Mouse (Mus musculus) gastrocnemius, postnatal 25 days (tissue): ENCODE data around the gene Gm49601. TPM values are rescaled to one million over a fixed set of nuclear protein-coding genes. Genes with fewer than 3 reads are reported as not detected.

Experiments used
- DNase-seq: peaks from one replicate; pipeline ENCODE4 v3.0.0; 2022
- total RNA-seq, 2 experiments: library from RNA; stranded (reverse); gene quantifications; 1 replicate in 1 of 2; 2 replicates in 1 of 2; pipeline ENCODE4 v1.2.3; 2021

Gene Gm49601
- total RNA-seq, 2 experiments from 2014 or later, result 1.3 to 2.4 TPM

DNA sequence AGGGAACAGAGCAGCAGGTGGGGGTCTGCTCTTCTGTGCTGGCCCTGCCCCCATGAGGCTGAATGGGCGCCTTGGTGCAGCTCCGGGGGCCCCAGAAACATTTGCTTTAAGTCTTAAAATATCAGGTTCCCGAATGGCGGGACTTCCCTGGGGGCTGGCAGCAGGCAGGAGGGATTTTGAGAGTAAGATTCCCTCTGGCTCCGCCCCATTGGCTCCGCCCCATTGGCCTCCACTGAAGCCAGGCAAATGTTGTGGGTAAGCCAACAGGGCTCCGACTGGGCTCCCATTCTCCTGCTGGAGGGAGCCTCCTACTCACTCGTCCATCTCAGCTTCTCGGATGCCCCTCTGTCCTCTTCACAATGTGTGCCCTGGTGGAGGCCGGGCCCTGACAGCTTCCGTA is 18.0 kb downstream of the Gm49601 start:
- DNase-seq, result peak; percentile 43

GRCm38 (mm10) chr16:18605705-18606104 is 20.5 kb downstream of the Gm49601 start:
- DNase-seq, result no peak

- peak; percentile 86 for DNase-seq
These were observed 21.9 kb downstream of the Gm49601 start for GRCm38 (mm10) chr16:18604267-18604701.

- DNase-seq, result peak; percentile 56
These were observed 24.8 kb downstream of the Gm49601 start for GRCm38 (mm10) chr16:18601447-18601846.

GRCm38 (mm10) chr16:18598006-18598405 is 28.2 kb downstream of the Gm49601 start:
- no peak for DNase-seq

DNA sequence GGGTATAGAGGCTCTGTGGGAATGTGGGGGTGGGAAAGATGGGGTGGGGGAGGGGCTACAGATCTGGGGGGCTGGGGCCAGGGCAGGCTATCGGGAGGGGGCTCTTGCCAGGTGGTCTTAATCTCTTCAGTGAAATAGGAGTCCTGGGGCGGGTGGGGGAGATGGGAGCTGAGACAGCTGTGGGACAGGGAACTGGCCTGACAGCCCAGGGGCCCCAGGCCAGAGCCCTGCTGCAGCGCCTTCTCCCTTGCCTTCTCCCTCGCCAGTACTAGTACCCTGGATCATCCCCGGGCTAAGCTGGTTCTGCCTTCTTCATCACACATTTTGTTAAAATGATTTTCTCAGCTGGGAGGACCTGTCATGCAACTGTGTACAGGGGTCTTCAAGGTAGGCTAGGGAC is 30.0 kb downstream of the Gm49601 start:
- no peak for DNase-seq

- DNase-seq, result no peak
These were observed 32.3 kb downstream of the Gm49601 start for GRCm38 (mm10) chr16:18593930-18594329.

- no peak for DNase-seq
These were observed 34.9 kb downstream of the Gm49601 start for GRCm38 (mm10) chr16:18591047-18592018.

DNA sequence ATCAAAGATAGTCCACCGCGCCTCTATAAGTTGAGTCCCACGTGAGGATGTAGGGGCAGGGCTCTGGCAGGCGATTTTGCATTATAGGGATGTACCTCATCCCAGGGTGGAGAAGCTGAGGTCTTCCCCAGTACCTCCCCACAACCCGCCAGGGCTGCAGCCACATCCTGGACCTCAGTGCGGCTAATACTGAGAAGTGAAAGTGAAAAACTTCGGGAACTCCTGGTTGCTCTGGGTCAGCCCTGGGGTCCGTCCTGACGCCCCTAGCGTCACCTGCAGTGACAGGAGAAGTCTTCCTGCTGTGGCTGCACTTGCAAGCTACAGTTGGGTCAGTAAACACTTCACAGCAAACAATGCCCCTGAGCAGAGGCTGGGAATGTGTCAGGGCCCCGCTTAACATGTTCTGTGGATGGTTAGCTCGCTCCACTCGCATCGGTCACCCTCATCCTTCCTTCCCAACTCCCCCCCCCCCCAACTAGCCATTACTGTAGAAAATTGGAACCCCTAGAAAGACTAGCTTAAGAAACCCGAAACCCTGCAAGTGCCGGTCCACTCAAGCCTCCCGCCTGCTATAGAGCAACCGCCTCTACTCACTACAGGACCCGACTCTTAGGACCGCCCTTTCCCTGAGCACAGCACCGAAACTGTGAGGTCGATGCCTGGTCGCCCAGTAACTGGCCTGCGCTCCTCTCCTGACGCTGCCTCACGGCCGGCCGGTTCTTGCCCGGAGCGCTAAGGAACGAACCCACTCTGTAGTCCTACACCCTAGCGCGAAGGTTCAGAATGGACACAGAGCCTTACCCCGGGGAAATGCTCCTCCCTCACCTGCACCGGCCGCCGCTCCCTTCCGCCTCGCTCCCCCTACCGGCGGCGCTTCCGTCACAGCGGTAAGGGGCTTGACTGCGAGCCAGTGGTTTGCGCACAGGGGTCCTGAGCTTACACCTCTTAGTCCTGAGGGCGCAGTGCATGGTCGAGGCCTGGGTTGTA is 36.1 kb downstream of the Gm49601 start, which contains the start of gene Tbx1:
Gene Tbx1, minus strand, starts transcription at position 868 of the 987 bp plus-strand sequence.
- DNase-seq, result no peak

DNA sequence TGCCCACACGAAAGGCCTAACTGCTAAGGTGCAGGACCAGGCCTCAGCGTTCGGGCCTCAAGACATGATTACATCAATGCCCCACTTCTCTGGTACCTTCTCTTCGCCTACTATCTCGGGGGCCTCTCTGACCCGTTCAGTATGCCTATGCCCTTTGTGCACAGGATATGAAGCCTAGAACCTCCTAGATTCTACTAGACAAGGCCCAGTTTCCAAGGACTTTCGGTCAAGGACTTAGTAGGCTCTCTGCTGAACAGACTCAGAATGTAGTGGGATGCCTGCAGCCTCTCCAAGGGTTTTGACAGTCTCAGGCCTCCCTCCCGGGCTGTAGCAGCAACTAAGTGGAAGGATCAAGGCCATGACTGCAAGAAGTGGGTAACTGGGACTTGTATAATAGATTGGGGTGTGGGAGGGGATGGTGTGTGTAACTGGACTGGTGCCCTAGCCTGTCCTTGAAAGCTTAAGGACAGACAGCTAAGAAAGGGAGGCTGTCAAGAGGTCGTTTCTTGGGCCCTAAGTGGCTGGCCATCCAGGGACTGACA is 37.1 kb downstream of the Gm49601 start:
- no peak for DNase-seq

- no peak for DNase-seq
These were observed 37.5 kb downstream of the Gm49601 start for GRCm38 (mm10) chr16:18588738-18589055.

GRCm38 (mm10) chr16:18587847-18588737 is 38.1 kb downstream of the Gm49601 start:
- DNase-seq, result no peak

DNA sequence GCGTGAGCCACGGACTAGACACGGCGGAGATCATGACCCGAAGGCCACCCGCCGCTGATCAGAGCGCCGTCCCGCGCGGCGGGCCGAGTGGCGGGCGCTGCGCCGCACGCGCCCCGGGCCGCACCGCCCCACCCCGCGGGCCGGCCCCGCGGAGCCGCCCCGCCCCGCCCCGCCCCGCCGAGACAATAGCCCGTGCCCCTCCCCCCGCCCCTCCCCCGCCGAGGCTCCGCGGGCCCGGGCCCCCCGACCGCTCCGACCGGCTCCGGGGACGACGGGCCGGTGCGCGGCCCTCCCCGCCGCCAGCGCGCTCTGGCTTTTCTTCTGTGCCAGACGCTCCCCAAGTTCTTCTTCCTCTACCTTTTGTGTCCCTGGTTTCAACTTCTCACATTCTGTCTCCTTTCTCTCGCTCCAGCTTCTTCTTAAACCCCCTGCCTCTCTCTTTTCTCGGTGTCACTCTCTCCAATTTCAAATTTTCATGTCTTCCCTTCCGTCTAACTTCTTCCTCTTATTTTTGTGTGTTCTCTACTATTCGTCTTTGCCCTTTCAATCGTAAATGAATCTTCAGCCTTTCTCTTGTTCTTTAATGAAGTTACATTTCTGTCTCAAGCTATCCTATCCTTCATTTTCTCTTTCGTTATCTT is 39.2 kb downstream of the Gm49601 start:
- no peak for DNase-seq

- no peak for DNase-seq
These were observed 39.9 kb downstream of the Gm49601 start for GRCm38 (mm10) chr16:18586076-18586905.

DNA sequence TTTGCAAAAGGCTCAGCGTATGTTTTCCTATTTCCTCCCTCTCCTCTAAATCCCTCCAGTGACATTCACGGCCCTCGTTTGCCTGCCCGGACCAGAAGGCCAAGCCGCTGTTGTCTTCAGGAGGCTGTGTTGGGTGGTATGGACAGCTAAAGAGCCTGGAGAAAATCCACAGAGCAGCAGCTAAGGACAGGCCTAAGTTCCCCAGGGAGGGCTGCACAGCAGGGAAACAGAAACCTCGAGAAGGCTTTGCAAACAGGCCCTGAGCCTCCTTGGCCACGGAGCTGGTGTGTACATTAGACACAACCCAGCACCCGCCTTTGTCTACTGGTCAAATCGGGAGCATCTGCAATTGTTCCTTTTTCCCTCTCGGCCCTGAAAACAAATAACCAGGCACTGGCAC is 40.6 kb downstream of the Gm49601 start:
- no peak for DNase-seq

- DNase-seq, result no peak
These were observed 41.2 kb downstream of the Gm49601 start for GRCm38 (mm10) chr16:18584901-18585510.

DNA sequence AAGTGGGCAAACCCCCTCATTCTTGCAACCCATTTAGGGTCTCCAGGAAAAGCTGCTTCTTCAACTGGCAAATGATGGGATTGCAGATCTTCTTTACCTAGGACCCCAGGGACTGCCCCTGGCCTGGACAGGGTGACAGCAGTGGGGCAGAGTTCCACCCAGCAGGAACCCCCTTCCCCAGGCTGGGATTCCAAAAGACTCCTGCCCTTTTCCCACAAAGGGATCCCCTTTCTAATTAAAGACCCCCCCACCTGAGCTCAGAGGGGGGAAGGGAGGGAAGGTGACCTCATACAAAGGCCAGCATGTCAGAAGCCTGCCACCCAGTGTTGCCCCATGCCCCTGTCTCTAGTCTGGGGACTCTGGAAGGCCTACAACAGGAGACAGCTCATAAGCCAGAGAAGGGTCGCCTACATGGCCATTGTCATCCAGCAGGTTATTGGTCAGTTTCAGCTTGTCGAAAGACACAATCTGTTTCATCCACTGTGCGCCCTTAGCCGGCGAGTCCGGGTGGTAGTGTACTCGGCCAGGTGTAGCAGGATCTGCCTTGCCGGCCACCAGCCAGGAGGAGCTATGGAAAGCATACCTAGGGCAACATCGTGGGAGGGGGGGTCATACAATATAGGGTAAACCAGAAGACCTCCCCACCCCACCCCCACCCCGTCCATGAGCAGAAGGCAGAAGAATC is 42.4 kb downstream of the Gm49601 start:
- no peak for DNase-seq

GRCm38 (mm10) chr16:18583169-18583568 is 43.1 kb downstream of the Gm49601 start:
- no peak for DNase-seq
